Mouse (Mus musculus): ENCODE results near the gene Ikzf4.

- no peak for TF ChIP-seq POLR2A (IDR thresholded peaks at IDR 0.05; ENCODE audit: extremely low read depth, insufficient read depth, low read length)
- TF ChIP-seq CTCF (IDR thresholded peaks at IDR 0.05; ENCODE audit: low read depth, low read length), result no peak
Measured at GRCm38 (mm10) chr10:128639999-128640398, 5.8 kb downstream of the Ikzf4 start.

Data from liver, adult 2 months (tissue).